14 mouse cellular contexts compared by ENCODE assay signal in the genomic region with DNA sequence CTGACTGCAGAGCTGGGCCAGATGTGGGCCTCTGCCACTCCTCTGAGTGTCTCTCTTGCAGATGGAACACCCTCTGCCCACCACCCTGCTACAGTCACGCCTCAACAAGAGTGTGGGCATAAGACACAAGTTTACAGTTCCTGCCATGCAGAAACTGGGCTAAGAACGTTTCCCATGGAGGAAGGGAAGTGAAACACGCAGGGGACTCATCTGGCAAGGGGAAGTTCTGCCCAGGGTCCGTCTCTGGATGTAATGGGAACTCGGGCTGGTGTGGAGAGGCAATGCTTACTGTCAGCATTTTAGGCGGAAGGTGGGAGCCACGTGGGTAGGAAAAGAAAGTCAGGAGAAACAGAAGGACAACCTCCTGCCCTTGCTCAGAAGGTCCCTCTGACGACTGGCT. TPM values are rescaled to one million over a fixed set of nuclear protein-coding genes. Genes with fewer than 3 reads are reported as not detected.
DNase-seq lines count a peak whose midpoint lies in the region; ATAC-seq and TF ChIP-seq lines count a peak whose summit lies in the region.
"Had no signal": no experiment of that assay in that cellular context is flagged by ENCODE, and none has a peak within 500 bp of the region (broad histone marks: within the 10 kb centered on the region; RNA-seq: fewer than 3 reads in every experiment).

No protein-coding gene starts in this region.

- no peak overlapping the region for H3K4me2 ChIP-seq in liver, postnatal 0 days (ENCODE audit: low read depth, low read length)
- H3K4me2 ChIP-seq: embryonic facial prominence, embryonic 12.5 days; kidney, embryonic 15.5 days; liver, embryonic 13.5 days had no signal

- no peak overlapping the region for H3K9ac ChIP-seq in liver, postnatal 0 days (replicated peaks)
- H3K9ac ChIP-seq: embryonic facial prominence, embryonic 12.5 days; kidney, embryonic 15.5 days; liver, embryonic 13.5 days had no signal

- H3K4me1 ChIP-seq in liver, postnatal 0 days (ENCODE audit: insufficient read depth) = peaks cover 3% of the 10 kb centered on the region; the same call in 1 of the 2 replicates
- H3K4me1 ChIP-seq: embryonic facial prominence, embryonic 12.5 days; kidney, embryonic 15.5 days; liver, embryonic 13.5 days had no signal

- DNase-seq in kidney, adult 9 months = peak; percentile 19
- DNase-seq in kidney, postnatal 10 days = no peak
- peak; percentile 44 to 59 for DNase-seq in spleen, postnatal 36 days (ENCODE audit: low spot score in 2 of 2)
- DNase-seq in spleen, adult 12 weeks (ENCODE audit: low spot score) = no peak
- no peak for DNase-seq in liver, postnatal 0 days
- peak; percentile 48 for DNase-seq in telencephalon, adult 2 months (ENCODE audit: low read depth, low spot score)
- no peak for DNase-seq in c-Kit-positive CD71-positive TER-119-positive erythroid progenitor cells, embryonic 14.5 days (ENCODE audit: low spot score)
- DNase-seq: adrenal gland, postnatal 36 days; cerebellum, adult 8-10 months; heart, postnatal 10 days; liver, embryonic 13.5 days; midbrain, embryonic 14.5 days had no signal

- H3K4me3 ChIP-seq in liver, postnatal 0 days (ENCODE audit: low read depth, low read length) = no peak overlapping the region
- H3K4me3 ChIP-seq: embryonic facial prominence, embryonic 12.5 days; kidney, embryonic 15.5 days; liver, embryonic 13.5 days had no signal

- peak; percentile 52 for ATAC-seq in liver, postnatal 0 days

- H3K9me3 ChIP-seq in liver, postnatal 0 days (ENCODE audit: low read length) = no peaks in the 10 kb centered on the region
- H3K9me3 ChIP-seq: kidney, embryonic 15.5 days; liver, embryonic 13.5 days had no signal

- H3K27ac ChIP-seq in liver, postnatal 0 days (ENCODE audit: low read depth) = no peak overlapping the region
- H3K27ac ChIP-seq: embryonic facial prominence, embryonic 12.5 days; kidney, embryonic 15.5 days; liver, embryonic 13.5 days had no signal

- TF ChIP-seq CTCF in liver, postnatal 0 days (IDR thresholded peaks at IDR 0.05; ENCODE audit: low read depth) = no peak

- 37% methylated on average over 8 of the region's 8 CpGs for WGBS in liver, postnatal 0 days (ENCODE audit: insufficient replicate concordance)

- TF ChIP-seq EP300 in liver, postnatal 0 days (IDR thresholded peaks at IDR 0.05; ENCODE audit: low read depth) = no peak

- no peaks in the 10 kb centered on the region for H3K36me3 ChIP-seq in liver, postnatal 0 days (replicated peaks; ENCODE audit: insufficient read depth, low read length)
- H3K36me3 ChIP-seq: embryonic facial prominence, embryonic 12.5 days; kidney, embryonic 15.5 days; liver, embryonic 13.5 days had no signal

- no peaks in the 10 kb centered on the region for H3K27me3 ChIP-seq in liver, postnatal 0 days (ENCODE audit: insufficient read depth, low read length)
- H3K27me3 ChIP-seq: embryonic facial prominence, embryonic 12.5 days; kidney, embryonic 15.5 days; liver, embryonic 13.5 days had no signal

RNA-seq across cellular contexts. Expression of gene Tifab, which starts 2.7 kb away (rescaled TPM):
- 6.8 and 8.2 TPM in 2 replicates for polyA plus RNA-seq in liver, postnatal 0 days (2015; fragmentation: Nextera tagmentation; extraction: Ambion mirVana)

RNA-seq across cellular contexts. Expression of gene H2afy, which starts 45.3 kb away (rescaled TPM):
- 84.3 and 87.4 TPM in 2 replicates for polyA plus RNA-seq in liver, postnatal 0 days (2015; fragmentation: Nextera tagmentation; extraction: Ambion mirVana)

Comparison
In these comparisons a context has a peak if more than half of its experiments do, and no peak if none do; other contexts are left out.
1. DNase-seq: peak in kidney, adult 9 months (single experiment), spleen, postnatal 36 days (2 of 2) and telencephalon, adult 2 months (single experiment); none in kidney, postnatal 10 days (single experiment), spleen, adult 12 weeks (single experiment), liver, postnatal 0 days (single experiment) and c-Kit-positive CD71-positive TER-119-positive erythroid progenitor cells, embryonic 14.5 days (single experiment).